Comparison of ENCODE assay signal across 25 mouse cellular contexts in the genomic region with DNA sequence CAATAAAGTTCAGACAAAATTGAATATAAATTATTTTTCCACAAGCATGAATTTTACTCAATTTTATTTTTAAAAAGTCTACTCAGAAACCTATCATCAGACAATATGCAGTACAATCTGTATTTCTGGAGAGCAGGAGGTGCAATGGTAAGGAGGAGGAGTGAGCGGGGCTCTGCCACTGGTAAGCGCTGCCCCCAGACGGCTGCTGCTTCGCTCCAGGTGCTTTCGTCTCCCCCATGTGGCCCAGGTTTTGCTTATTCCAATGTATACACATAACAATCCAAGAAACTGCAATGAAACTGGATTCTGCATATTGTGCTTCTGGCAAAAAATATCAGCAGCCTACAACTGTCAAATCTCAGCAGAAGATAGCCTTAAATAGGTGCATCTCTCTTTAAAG.
DNase-seq lines count a peak whose midpoint lies in the region; TF ChIP-seq lines count a peak whose summit lies in the region.
"Had no signal": no experiment of that assay in that cellular context is flagged by ENCODE, and none has a peak within 500 bp of the region (broad histone marks: within the 10 kb centered on the region; RNA-seq: fewer than 3 reads in every experiment).

No protein-coding gene starts in this region.

- TF ChIP-seq CTCF in layer of hippocampus, adult 2 months (conservative IDR thresholded peaks at IDR 0.05) = no peak
- TF ChIP-seq CTCF in brain, embryonic 14.5 days (IDR thresholded peaks at IDR 0.05; ENCODE audit: borderline replicate concordance, extremely low read depth, insufficient read depth, insufficient read length) = no peak

- WGBS in hindbrain, embryonic 10.5 days = 95% methylated on average over 5 of the region's 5 CpGs

- peak; percentile 36 to 45 for DNase-seq in layer of hippocampus, adult 2 months (ENCODE audit: low spot score in 2 of 2)
- no peak for DNase-seq in layer of hippocampus, postnatal 10 days (ENCODE audit: low spot score in 2 of 2)
- peak; percentile 25 for DNase-seq in right cerebral cortex, postnatal 25 days
- no peak for DNase-seq in right cerebral cortex, postnatal 14 days
- peak; percentile 25 for DNase-seq in brain, embryonic 14.5 days (ENCODE audit: low read depth)
- no peak for DNase-seq in hindbrain, embryonic 10.5 days (ENCODE audit: low spot score)
- DNase-seq: adrenal gland, adult 2 months; adrenal gland, postnatal 14 days; B cell, adult 2 months; cerebellum, adult 18-20 months; cerebellum, adult 9-10 months; cerebellum, postnatal 14 days; gastrocnemius, postnatal 25 days; heart, adult 18-20 months; heart, postnatal 10 days; heart, postnatal 4 days had no signal

- H3K36me3 ChIP-seq in hindbrain, embryonic 10.5 days = no peaks in the 10 kb centered on the region
- H3K36me3 ChIP-seq: forebrain, embryonic 10.5 days; heart, embryonic 12.5 days; heart, embryonic 15.5 days; hindbrain, embryonic 12.5 days; hindbrain, embryonic 15.5 days had no signal

- H3K27me3 ChIP-seq in hindbrain, embryonic 10.5 days (ENCODE audit: insufficient read depth, poor library complexity, severe bottlenecking) = no peaks in the 10 kb centered on the region
- H3K27me3 ChIP-seq: CH12.LX; forebrain, embryonic 13.5 days; heart, embryonic 12.5 days; heart, embryonic 15.5 days; hindbrain, embryonic 12.5 days; hindbrain, embryonic 15.5 days; Patski had no signal

- no peak for TF ChIP-seq POLR2A in brain, embryonic 14.5 days (IDR thresholded peaks at IDR 0.05; ENCODE audit: borderline replicate concordance, extremely low read depth, insufficient read depth, insufficient read length, poor library complexity, severe bottlenecking)

- H3K4me3 ChIP-seq in layer of hippocampus, adult 2 months = no peak overlapping the region
- no peak overlapping the region for H3K4me3 ChIP-seq in hindbrain, embryonic 10.5 days
- H3K4me3 ChIP-seq: forebrain, embryonic 10.5 days; forebrain, embryonic 13.5 days; heart, embryonic 12.5 days; heart, embryonic 15.5 days; hindbrain, embryonic 12.5 days; hindbrain, embryonic 15.5 days had no signal

- H3K4me1 ChIP-seq in hindbrain, embryonic 10.5 days (replicated peaks) = no peaks in the 10 kb centered on the region
- H3K4me1 ChIP-seq: heart, embryonic 12.5 days; heart, embryonic 15.5 days; hindbrain, embryonic 12.5 days had no signal

- no peaks in the 10 kb centered on the region for H3K9me3 ChIP-seq in hindbrain, embryonic 10.5 days
- H3K9me3 ChIP-seq: forebrain, embryonic 10.5 days; forebrain, embryonic 13.5 days; G1E; heart, embryonic 12.5 days; heart, embryonic 15.5 days; hindbrain, embryonic 12.5 days; hindbrain, embryonic 15.5 days had no signal

- H3K27ac ChIP-seq in layer of hippocampus, adult 2 months = no peak overlapping the region
- H3K27ac ChIP-seq in hindbrain, embryonic 10.5 days = no peak overlapping the region
- H3K27ac ChIP-seq: forebrain, embryonic 10.5 days; forebrain, embryonic 13.5 days; heart, embryonic 15.5 days; hindbrain, embryonic 12.5 days; hindbrain, embryonic 15.5 days had no signal

Comparison
In these comparisons a context has a peak if more than half of its experiments do, and no peak if none do; other contexts are left out.
1. DNase-seq: peak in layer of hippocampus, adult 2 months (2 of 2), right cerebral cortex, postnatal 25 days (single experiment) and brain, embryonic 14.5 days (single experiment); none in layer of hippocampus, postnatal 10 days (0 of 2), right cerebral cortex, postnatal 14 days (single experiment) and hindbrain, embryonic 10.5 days (single experiment).